Mouse (Mus musculus) liver (tissue): ENCODE results near the gene Prpf6.
A peak's percentile ranks its signal among the peaks of the same experiment; 100 is the strongest.

Experiments
- DNase-seq: peaks from one replicate; pipeline ENCODE4 v3.0.0-alpha.2; 2020; ENCODE audit warnings: mixed read lengths

The Prpf6 gene

DNA sequence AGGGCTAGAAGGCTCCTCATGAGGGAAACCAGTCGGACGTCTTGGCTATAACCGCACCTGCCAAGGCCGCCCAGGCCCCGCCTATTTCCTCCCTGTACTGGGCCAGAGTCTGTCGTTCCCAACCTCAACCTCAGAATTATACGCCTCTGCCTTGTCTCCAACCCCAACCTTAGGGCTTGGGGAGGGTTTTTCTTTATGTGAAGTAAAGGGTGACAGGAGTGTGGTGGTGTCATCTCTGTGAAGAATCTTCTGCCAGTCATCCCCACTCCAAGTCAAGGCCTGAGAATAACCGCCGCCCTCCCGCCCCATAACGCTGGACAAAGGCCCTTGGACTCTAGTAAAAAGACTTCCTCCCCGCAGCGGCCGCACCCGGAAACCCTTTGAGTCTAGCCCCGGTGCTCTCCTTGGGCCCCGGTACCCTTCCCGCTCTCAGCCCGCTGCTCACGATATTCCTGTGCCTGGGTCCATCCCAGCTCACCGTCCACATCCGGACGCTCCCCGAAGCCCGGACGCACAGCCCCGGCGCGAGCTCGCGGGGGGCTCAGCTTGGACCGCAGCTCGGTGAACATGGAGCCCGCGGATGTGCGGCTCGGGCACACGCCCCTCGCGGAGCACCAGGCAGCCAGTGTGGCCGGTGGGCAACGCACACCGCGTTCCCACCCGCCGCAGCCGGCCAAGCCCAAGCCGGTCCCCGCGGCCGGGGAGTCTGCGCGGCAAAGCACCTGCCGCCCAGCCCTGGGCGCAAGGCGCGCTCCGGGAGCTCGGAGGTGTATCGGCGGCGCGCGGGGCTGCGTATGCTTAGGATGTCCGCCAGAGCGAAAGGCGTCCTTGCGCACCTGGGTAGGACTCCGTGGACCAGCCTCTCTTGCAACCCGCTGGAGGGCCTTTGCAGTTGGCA lies 7.0 kb downstream of the Prpf6 start, which contains the start of gene Samd10:
TSS of gene Samd10 (minus strand) at position 759 of the 898 bp plus-strand sequence.
- DNase-seq = peak; percentile 55

DNA sequence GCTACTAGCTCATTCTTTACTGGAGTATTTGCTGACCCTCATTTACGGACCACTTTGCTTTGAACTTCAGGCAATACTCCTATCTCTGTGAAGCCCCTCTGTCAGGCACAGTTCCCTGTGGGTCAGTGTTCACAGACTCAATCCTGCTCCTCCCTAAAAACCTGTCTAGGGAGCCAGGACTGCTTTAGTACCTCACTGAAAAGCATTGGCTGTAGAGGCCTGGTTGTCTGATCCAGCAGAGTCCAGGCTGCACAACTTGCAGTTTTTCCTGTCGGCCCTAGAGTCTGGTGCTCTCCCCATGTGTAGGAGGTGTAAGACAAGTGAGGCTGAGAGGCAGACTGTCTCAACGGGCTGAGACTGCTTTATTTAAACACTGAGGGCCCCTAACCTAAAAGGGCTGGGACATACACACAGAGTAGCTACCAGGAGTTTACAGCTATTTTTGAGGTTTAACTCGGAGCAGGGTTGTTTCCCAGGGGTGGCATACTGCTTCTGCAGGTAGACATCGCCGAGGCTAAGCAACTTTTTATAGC lies 8.6 kb downstream of the Prpf6 start:
- DNase-seq = no peak

DNA sequence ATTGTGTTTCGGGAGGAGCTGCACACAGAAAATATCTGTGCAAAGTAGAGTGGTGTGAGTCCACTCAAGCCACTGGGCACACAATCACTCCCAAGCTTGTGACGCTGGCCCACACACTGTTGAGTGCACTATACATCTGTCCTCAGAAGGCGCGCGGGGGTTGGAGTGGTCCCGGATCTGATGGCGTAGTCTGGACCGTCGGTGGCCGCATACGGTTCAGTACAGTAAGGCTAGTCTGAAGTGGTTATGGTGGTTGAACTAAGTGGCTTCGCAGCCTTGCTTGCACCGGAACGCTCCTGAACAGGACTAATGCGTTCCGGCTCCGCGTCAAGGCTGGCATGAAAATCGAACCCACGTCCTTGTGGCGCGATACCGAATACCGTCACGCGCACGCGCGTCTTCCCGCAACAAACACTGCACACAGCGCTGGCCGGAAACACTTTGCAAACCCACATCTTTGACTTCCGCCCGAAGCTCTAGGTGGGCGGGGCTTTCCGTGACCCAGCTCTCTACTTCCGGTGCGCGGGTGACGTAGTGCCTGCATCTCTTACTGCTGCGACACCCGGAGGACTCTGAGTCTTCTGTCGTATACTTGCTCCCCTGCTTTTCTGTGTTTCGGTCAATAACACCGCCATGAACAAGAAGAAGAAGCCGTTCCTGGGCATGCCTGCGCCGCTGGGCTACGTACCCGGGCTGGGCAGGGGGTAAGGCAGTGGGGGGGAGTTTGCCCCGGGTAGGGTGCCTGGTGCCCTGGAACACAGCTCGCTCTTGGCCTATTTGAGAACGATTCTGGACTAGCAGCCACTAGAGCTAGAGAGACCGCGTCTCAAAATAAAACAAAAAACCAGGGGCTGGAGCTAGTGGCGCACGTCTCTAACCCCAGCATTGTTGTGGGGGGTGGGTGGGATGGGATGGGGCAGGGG lies 9.4 kb downstream of the Prpf6 start:
- peak; percentile 96 for DNase-seq

DNA sequence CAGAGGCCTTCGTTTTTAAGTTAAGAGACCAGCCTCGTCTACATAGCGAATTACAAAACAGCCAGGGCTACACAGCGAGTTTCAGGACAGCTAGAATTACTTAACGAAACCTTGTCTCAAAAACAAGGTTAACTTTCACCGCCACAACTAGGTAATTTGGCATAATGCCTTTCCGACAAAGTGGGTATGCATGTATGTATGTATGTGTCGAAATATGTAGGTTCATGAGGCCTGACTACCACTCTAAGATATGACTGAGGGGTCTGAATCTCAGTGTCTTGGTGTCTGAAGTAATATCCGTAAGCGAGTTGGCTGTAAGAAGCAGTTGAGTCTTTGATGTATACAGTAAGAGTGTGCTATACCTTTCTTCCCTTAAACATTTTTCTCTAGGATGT lies 10.1 kb downstream of the Prpf6 start:
- no peak for DNase-seq

DNA sequence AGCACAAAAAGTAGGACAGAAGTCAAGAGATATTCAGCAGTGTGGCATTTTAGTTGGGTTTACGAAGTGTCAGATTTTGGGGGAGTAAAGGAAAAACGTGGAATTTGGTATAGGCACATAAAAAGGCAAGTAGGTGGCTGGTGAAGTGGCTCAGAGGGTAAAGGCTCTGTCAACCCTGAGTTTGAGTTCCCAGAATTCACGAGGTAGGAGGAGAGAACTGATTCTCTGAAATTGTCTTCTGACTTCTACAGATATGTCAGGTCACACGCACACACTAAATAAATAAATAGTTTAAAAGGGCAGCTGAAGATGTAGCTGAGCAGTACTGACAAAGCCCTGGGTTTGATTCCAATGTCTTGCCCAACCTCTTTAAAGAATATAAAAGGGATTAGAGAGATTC lies 10.7 kb downstream of the Prpf6 start:
- no peak for DNase-seq

DNA sequence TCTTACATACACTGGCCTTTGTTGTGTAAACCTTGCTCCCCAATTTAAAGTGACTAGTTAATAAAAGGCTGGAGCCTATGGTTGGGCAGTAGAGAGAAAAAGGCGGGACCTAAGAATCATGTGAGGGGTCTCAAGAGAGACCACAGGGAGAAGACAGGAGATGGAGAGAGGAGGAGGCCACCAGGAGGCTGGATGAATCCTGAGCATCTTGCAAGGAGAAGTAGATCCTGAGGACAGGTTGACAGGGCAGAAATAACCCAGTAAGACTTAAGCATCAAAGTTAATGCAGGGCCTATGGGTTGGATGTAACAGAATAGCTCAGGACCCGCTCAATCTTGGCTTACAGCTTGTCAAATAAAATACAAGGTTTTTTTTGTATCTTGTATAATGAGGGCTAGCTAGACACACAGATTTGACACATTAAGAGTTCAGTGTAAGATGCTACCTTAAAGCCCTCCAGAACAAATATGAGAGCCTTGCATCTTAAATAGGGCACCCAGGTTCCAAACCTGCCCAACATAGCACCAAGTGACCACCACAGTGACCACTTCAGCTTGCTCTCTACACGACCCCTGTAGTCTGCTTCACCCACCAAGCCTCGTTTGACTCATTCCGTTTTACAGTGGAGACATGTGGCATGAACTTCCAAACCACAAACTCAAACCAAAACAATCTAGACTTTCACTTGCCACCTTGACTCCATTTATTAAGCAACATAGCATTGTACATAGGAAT lies 27.3 kb downstream of the Prpf6 start:
- DNase-seq = no peak

DNA sequence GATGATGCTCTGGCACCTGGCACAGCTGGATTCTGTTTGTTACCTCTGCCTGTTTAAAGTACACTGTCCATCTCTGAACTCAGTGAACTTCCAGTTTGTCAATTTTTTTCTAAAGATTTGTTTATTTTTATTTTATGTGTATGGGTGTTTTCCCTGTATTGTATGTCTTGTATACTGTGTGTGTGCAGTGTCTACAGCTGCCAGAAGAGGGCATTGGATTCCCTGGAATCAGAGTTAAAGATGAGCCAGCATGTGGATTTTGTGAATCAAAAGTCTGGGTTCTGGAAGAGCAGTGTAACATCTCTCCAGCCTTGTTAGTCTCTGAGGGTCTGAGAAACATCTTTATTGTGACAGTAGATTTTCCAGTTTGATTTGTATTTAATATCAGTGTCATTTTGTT lies 31.7 kb downstream of the Prpf6 start:
- peak; percentile 10 for DNase-seq

DNA sequence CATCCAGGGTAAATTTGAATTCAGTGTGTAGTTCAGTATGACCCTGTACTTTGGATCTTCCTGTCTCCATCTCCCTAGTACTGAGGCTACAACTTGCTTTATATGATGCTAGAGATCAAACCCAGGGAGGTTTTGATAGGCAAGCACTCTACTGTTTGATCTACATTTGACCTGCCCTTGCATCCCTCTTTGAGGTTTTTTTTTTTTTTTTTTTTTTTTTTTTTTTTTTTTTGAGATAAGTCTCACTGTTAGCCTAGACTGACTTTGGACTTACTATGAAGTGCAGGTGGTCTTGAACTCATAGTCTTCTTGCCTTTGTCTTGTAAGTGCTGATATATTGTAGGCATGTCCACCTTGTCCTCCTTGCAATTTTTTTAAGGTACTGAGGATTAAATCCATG lies 36.8 kb downstream of the Prpf6 start:
- no peak for DNase-seq

DNA sequence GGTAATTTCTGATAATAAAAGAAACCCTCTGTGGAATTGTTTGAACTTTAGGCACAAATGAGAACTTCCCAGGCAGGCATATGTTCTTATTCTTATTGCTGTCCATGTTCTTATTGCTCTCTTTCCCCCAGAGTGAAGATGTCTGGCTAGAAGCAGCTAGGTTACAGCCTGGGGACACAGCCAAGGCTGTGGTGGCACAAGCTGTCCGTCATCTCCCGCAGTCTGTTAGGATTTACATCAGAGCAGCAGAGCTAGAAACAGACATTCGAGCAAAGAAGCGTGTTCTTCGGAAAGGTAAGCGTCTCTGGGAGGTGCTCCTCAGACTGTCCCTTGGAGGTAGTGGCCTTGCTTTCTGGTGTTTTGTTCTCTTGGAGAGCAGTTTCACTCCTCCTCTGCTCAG lies 41.0 kb downstream of the Prpf6 start:
- no peak for DNase-seq

DNA sequence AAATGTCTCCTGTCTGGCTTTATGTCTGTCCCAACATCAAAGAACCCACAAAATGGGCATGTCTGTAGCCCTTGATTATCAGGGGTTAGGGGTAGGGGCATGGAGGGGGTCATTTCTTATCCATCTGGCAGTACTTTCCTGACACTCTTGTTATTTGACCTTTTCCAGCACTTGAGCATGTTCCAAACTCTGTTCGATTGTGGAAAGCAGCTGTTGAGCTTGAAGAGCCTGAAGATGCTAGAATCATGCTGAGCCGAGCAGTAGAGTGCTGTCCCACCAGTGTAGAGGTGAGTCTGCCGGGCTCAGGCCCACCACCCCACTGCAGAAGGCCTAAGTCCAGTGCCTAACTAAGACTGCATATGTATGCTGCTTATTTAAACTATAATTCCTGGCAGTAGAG lies 44.2 kb downstream of the Prpf6 start:
- no peak for DNase-seq

DNA sequence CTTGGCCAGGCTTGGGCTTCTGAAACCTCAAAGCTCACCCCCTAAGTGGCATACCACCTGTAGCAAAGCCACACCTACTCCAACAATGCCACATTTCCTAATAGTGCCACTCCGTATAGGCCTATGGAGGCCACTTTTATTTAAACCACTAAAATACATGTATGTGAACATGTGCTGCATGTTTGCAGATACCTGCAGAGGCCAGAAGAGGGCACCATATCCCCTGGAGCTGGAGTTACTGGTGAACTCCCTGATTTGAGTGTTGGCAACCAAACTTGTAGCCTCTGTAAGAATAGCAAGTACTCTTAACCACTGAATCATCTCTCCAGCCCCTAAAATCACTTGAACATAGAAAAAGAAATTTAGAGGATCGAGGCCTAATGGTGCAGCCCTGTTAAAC lies 52.7 kb downstream of the Prpf6 start:
- DNase-seq = peak; percentile 61

DNA sequence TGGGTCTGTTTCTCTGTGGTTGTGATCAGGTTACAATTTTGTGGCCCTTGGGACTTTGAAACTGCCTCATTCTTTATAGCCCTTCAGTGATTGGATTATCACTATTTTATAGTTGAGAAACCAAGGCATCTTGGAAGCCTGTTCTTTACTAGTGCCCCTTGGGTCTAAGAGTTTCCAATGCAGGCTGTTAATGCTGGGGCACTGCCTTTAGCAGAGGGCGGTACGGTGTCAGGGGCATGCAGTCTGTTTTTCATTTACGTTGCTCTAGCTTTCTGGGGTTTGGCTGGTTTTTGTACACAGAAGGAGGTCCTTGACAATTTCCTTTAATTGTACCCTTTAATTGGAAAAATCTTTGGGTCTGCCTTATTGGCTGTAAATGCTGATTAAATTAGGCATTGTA lies 54.0 kb downstream of the Prpf6 start:
- DNase-seq = no peak

DNA sequence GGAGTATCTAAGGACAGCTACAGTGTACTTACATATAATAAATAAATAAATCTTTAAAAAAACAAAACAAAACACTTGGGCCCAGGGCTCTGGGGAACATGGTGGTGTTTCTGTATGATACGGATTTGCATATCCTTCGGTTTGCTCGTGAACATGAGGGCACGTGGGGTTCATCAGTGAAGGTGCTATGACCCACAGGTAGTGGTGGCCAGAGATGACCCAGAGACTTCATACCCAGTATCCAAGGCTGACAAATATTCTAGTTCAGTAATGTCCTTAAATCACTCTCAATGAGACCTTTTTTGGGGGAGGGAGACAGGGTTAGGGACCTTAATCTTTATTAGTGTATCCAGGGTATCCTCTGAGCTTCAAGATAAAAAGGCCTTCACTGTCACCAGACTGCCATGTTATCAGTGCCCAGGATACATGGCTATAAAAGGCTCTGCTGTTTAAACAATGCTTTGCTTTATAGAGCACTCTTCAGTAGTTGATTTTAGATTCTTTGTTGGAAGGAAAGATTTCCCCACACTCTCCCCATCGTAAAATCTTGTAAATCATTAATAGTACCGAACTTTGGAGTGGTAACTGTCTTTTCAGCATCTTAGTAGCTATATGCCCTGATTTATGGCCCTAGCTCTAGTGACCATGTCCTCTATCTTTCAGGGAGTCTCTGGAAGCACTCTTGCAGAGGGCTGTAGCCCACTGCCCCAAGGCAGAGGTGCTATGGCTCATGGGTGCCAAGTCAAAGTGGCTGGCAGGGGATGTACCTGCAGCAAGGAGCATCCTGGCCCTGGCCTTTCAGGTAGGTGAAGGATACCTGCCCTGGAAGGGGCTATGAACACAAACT lies 55.2 kb downstream of the Prpf6 start:
- no peak for DNase-seq

DNA sequence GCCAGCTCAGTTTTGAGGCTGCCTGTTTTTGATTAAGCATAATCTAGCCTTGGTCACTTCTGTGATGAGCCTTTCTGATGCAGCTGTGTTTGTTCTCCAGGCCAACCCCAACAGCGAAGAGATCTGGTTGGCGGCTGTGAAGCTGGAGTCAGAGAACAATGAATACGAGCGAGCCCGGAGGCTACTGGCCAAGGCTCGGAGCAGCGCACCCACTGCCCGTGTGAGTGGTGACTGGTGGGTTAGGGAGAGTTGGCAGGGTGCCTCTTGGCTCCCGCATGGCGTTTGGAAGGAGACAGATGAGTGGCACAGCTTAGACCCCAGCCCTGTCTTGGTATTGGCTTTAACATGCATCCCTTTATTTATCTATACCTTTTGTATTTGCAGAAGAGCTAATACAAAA lies 57.3 kb downstream of the Prpf6 start:
- DNase-seq = no peak

DNA sequence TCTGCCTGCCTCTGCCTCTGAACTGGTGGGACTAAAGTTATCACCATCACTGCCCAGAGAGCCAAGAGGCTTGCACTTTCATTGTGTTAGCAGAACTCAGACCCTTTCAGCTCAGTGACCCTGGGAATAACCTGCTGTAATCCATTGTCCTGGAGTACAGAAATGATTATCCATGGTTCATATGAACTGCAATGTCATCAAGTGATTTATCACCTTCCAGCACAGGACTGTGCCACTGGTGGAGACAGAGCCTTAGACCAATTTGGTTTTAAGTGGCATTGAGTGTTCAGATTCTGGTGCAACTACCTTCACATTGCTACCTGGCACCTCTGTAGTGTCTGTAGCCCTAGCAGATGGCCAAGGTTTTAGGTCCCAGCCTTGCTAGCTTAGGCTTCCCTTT lies 61.4 kb downstream of the Prpf6 start:
- DNase-seq = no peak

DNA sequence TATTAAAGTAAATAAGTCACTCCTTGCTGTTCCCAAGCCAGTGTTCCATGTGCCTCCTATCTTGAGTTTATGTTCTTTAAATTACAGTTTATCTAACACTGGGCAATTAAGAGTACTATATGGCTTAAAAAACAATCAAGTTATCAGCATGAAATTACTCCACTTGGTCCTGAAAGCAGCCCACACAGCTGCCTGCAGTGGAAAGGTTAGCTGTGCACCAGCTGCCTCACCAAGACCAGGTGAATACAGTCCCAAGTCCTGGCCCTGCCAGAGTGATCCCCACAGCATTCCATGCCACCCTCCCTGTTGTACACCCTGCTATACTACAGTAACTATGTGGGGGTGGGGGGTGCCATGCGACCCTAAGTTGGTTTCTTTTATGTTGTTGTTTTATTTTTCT lies 61.9 kb downstream of the Prpf6 start:
- no peak for DNase-seq

DNA sequence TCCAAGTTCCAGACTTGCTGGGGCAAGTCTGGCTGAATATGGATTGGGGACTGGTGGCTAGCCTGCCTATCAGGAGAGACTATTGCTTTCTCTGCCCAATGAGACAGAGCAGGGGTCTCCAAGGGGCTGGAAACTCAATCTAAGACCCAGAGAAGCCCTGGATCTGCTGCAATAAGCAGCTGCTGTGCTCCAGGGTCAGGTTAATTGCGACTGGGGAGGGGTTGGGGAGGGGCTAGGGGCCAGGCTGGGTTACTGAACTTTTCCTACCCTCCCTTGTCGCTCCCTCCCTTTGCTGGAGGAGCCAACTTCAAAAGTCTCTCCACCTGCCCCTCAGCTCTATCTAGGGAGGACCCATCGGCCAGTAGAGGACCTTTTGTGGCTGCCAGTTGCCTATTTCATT lies 65.1 kb downstream of the Prpf6 start, which contains the start of gene Gm29797:
TSS of gene Gm29797 (plus strand) at position 301 of the 400 bp plus-strand sequence.
- DNase-seq = no peak

DNA sequence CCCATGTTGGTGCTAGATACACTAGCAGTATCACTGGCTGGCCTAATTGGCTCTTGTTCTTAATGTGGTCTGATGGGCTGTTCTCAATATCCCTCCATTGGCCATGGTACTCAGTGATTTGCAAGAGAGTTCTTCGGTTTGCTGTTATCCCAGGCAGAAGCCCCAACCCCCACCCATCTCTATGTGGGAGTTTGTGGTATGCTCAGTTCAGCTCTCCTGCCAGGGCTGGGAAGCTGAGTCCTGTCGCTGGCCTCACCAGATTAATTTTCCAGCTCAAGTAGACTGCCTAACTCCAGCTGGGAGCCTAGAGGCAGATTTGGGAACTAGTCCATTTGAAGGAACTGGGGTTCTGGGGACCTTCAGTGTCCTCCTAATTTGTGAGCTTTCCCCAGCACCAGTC lies 65.8 kb downstream of the Prpf6 start:
- DNase-seq = no peak

DNA sequence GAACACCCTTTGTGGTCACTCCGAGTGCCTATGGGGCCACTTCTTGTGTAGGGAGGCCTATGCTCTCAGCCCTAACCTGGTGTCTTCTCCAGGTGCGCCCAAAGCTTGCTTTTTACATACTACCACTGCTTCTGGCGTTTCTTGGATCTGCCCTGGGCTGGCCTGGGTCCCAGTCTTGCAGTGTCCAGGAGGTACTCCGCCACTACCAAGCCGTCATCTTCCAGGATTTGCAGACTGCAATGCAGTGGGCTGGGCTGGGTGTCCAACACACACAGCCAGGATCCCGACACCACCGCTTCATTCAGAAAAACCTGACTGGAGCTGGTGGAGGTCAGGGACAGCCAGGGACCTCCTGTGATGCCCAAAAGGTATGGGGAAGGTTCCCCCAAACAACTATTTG lies 66.9 kb downstream of the Prpf6 start:
- DNase-seq = no peak

DNA sequence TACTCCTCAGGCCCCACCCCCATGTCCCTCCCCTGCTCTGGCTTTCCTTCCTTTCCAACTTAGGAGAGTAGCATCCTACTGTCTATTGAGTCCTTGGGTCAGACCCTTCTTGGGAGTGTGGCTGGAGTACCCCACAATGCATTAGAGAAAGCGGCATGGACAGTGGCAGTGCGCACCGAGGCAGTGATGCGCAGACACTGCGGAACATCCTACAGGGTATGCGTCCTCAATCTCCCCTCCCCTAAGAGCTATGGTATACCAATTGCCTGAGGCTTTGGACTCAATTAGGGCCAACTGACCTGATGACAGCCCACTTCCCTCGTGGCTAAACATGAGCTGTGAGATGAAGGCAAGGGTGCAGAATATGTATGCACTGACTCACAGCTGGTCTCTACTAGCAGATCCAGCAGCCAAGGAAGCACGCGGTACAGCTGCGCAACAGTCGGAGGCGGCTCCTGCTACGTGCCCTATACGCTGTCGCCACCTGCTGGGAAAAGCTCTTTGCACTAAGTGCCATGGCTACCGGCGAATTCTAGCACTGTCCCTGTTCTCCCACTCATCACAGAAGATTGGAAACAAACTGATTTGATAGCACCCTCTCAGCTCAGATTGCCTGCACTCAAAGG lies 67.4 kb downstream of the Prpf6 start:
- DNase-seq = peak; percentile 65

DNA sequence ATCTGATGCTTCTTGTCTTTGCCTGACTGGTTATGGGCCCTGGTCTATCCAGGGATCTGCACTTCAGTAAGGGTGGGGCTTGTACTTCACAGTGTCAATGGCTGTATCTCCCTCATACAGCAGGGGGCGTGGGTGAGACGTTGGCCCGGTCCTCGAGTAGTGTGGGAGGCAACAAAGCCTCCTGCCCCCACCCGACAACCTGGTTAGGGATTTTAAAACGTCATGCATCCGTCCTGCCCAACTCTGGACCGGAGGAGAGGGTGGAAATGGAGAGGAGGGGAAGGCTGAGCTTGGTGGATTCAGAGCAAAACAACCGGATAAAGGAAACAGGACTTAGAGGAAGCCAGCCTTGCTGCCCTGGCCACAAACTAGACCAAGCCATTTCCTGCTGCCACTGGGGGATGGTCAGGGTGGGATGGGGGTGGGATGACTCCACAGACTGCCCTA lies 68.0 kb downstream of the Prpf6 start:
- DNase-seq = peak; percentile 76
